Mouse (Mus musculus): ENCODE data around the gene Atp6v1g2. TPM values are rescaled to one million over a fixed set of nuclear protein-coding genes. Genes with fewer than 3 reads are reported as not detected.

Gene Atp6v1g2
- total RNA-seq, 2 experiments from 2014 or later, result 11.4 to 12.4 TPM

DNA sequence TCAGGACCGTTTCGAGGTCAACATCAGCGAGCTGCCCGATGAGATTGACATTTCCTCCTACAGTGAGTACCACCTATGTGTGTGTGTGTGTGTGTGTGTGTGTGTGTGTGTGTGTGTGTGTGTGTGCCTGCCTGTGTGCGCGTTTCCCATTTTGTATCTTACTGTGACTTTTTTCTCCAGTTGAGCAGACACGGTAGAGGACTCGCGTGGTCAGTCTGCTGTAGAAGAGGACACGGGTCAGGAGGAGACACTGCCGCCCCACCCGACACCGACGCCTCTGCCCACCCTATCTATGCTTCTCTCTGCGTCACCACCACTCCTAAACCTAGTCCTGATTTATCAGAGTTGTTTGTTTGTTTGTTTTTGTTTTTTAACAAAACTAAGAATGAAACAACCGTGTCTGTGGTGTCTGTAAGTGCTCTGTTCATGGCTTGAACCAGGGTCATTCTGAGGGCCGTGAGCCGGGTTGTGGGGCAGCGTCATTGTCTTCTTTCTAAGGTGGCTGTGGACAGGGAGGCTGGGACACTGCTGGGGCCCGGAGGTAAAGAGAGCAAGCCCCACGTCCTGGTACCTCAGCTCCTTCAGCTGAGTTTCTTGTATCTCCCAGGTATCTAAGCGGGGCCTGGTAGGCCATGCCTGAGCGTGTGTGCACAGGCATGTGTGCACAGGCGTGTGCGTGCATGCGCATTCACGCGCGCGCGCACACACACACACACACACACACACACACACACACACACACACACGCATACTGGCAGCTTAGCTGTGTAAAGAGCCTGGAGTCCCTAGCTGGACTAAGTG lies 20.0 kb downstream of the Atp6v1g2 start:
- no peak for DNase-seq (ENCODE audit: low spot score in 2 of 2)

DNA sequence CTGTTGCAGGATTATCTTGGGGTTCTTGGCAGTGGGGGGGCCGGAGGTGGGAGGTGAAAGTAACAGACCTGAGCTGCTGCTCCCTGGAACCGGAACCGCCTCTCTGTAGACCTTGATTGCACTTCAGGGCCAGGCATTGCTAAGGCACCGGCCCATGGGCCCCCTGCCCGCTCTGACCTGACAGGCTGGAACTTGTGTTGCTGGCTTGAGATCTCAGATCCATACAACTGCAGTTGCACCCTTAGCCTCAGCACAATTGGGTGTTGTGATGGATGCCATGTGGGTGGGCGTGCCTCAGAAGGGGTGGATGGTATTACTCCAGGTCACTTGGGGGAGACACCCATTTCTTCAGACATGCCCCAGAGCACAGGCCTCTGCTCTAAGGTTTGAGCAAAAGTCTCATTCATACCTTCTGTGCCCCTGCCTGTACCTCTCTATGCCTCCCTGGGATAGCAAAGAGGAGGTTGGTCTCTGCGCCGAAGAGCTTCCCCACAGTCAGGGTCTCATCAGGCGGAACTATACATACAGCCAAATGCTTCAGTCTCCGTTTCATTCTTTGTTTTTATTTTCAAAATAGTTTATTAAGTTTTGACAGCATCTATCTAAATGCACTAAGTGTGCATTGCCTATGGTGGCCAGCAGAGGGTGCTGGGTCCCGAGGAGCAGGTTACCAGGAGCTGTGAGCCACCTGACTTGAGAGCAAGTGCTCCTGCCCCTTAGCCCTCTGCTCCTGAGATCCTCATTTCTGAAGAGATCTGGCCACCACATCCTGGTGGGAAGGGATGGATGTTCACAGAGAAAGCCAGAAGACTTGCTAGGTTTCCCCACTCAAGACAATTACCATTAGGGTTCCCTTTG lies 21.0 kb downstream of the Atp6v1g2 start:
- DNase-seq (ENCODE audit: low spot score in 2 of 2), result no peak

DNA sequence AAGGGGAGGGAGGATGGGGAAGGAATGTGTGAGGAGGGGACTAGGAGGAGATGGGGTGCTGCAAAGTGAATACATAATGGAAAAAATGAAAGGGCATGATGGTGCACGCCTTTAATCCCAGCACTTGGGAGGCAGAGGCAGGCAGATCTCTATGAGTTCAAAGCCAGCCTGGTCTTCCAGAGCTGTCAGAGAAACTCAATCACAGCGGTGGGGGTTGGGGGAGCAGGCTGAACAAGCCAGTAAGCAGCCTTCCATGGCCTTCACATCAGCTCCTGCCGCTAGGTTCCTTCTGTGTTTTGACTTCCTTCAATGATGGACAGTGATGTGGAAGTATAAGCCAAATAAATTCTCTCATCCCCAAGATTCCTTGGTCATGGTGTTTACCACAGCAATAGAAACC lies 21.8 kb downstream of the Atp6v1g2 start:
- no peak for DNase-seq (ENCODE audit: low spot score in 2 of 2)

DNA sequence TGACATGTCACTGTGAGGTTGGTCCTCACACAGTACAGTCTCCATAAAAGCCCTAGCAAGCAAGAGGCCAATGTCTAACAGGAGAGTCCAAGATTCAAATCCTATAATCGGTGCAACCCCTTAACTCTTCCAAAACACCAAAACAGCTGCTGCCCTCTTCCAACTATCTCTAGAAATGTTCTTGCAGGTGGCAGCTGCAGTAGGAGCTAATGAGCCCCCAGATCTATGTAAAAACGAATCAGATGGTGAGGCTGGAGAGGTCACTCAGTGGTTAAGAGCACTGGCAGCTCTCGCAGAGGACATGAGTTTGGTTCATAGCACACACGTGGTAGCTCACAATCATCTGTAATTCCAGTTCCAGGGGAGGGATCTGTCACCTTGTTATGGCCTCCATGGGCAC lies 22.2 kb downstream of the Atp6v1g2 start:
- no peak for DNase-seq (ENCODE audit: low spot score in 2 of 2)

DNA sequence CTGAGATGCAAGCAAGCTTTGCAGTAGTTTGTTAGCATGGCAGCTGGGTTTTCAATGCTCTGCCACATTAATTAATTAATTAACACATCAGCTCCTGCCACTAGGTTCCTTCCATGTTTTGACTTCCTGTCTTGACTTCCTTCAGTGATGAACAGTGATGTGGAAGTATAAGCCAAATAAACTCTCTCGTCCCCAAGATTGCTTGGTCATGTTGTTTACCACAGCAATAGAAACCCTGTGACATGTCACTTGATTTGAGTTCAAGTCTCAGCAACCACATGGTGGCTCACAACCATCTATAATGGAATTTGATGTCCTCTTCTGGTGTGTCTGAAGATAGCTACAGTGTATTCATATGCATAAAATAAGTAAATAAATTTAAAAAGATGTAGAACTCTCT lies 23.9 kb downstream of the Atp6v1g2 start:
- no peak for DNase-seq (ENCODE audit: low spot score in 2 of 2)

DNA sequence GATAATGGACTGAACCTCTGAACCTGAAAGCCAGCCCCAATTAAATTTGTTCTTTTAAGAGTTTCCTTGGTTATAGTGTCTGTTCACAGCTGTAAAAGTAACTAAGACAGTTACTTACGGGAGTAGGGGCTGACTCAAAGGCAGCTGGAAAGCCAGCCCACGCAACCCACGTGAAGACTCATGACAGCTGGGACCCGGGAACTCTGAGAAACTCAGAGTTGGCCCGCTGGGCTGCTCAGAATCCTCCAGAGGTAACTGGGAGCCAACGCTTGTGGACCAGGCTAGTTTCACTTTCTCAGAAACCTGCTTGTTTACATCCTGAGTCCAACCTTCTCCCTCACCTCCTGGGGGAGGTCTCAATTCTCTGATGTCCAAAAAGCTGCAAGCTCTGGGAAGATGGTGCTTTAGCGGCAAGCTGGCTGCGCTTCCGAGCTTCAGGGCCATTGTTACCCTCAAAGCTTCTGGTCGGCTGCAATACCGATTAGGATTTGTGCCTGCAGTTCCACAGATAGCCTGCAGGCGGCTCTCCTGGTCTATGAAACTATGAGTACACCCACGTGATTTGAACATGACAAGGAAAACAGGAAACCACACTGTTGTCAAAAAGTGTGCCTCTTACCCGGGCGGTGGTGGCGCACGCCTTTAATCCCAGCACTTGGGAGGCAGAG lies 24.5 kb downstream of the Atp6v1g2 start:
- peak; percentile 79 to 91 for DNase-seq (ENCODE audit: low spot score in 2 of 2)

DNA sequence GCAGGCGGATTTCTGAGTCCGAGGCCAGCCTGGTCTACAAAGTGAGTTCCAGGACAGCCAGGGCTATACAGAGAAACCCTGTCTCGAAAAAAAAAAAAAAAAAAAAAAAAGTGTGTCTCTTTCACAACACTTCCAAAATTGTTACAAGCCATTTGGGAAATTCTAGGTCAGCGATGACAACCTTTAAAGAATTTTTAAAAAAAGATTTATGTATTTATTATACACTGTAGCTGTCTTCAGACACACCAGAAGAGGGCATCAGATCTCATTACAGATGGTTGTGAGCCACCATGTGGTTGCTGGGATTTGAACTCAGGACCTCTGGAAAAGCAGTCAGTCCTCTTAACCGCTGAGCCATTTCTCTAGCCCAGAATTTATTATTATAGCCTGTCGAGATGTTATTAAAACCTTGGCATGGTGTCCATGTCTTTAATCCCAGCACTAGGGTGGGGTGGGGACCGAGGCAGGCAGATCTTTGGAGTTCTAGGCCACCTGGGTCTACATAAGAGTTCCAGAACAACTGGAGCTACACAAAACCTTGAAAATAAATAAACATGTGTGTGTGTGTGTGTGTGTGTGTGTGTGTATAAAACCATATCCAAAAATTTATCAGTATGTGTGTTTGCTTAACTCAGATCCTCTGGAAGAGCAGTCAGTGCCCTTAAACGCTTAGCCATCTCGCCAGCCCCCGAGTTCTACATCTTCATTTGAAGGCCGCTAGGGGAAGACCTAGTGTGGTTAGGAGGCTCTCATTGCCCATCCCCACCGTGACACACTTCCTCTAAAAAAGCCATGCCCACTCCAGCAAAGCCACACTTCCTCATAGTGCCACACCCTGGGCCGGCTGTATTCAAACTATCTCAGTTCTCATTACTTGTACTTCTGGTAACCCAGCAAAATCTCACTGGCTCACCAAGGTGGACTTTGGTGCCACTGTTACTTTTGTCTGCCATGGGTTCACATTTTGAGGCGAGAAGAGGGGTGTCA lies 25.3 kb downstream of the Atp6v1g2 start:
- DNase-seq (ENCODE audit: low spot score in 2 of 2), result no peak

DNA sequence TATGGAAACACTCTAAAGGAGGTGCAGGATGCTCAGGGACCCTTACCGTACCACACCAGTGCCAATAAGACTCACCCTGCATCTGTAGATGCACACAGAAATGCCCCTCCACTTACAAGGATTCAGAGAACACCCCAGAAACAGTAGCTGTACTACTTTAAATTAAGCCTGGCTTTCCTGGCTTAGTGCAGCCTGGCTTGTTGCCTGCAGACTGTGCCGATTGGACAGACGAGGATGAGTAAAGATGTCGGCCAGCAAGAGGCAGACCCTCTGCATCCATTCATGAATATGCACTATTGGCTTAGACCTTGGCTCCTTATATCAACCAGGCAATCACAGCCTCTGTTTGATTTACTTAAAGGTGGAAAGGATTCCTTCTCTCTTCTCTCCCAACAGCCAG lies 26.2 kb downstream of the Atp6v1g2 start:
- DNase-seq (ENCODE audit: low spot score in 2 of 2), result no peak

DNA sequence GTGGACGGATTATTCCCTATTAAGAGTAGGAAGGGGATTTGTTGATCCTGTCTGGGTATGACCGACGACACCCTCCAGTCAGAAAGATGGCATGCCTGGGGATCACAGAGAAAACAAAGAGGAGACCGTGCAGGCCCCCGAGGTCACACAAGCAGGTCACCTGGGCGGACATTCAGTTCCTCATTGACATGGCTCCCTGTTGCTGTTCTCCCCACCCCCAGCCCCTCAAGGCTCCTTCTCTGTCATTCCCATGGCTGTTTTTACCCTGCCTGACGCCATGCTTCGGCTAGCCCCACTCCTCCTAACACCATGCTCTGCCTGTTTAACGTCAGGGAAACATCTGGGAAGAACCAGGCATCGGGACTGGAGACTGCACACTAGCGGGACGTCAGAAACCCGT lies 28.2 kb downstream of the Atp6v1g2 start:
- DNase-seq (ENCODE audit: low spot score in 2 of 2), result no peak

DNA sequence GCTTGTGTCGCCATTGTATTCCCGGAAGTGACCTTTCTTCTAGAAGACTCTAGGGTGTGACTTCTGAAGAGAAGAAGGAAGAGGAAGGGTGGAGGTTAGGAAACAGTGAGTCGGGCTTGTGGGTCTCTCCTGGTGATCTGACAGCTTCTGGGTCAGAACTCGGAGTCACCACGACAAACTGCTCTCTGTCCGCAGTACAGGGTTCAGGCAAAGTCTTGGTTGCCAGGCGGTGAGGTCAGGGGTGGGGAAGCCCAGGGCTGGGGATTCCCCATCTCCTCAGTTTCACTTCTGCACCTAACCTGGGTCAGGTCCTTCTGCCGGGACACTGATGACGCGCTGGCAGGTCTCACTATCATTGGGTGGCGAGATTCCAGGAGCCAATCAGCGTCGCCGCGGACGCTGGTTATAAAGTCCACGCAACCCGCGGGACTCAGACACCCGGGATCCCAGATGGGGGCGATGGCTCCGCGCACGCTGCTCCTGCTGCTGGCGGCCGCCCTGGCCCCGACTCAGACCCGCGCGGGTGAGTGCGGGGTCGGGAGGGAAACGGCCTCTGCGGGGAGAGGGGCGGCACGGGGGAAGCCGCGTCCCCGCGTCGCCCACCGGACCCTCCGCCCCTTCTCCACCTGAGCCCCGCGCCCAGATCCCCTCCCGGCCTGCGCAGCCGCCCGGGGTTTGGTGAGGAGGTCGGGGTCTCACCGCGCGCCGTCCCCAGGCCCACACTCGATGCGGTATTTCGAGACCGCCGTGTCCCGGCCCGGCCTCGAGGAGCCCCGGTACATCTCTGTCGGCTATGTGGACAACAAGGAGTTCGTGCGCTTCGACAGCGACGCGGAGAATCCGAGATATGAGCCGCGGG lies 29.4 kb downstream of the Atp6v1g2 start, which contains the start of gene H2-D1:
Gene H2-D1 (plus strand): TSS at position 67 of the 859 bp plus-strand sequence.
- DNase-seq (ENCODE audit: low spot score in 2 of 2), result peak; percentile 96

DNA sequence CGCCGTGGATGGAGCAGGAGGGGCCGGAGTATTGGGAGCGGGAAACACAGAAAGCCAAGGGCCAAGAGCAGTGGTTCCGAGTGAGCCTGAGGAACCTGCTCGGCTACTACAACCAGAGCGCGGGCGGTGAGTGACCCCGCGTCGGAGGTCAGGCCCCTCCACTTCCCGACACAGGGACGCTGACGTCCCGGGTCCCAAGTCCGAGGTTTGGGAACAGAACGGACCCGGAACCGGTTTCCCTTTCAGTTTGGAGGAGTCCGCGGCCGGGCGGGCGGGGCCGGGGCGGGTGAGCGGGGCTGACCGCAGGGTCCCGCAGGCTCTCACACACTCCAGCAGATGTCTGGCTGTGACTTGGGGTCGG lies 30.0 kb downstream of the Atp6v1g2 start:
- DNase-seq (ENCODE audit: low spot score in 2 of 2), result no peak

DNA sequence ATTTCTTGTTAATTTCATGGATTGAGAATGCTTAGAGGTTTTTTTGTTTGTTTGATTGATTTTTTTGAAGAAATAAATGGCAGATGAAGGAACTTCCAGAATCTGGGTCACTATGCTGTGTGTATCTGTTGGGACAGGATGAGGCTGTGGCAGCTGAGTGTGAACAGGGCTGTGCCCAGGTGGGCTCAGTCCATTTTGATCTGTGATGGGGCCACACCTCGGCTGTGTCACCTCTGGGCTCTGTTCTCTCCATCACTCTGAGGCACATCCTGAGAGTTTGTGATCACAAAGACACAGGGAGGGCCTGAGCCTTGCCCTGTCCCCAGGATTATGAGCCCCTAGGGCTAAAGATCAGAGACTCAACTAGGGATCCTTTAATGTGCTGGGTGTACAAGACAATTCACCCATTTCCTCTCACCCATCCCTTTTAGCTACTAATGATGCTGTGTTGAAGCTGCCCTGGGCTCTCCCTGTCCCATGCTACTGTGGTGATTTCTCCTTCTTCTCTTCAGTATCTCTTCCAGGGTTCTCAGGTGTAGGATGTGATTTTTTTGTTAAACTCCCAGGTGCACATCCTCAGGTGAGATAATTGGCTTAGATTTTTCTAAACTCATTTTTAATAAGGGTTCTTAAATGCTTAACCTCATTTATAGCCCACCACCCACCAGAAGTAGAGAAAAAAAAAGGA lies 34.1 kb downstream of the Atp6v1g2 start:
- no peak for DNase-seq (ENCODE audit: low spot score in 2 of 2)

DNA sequence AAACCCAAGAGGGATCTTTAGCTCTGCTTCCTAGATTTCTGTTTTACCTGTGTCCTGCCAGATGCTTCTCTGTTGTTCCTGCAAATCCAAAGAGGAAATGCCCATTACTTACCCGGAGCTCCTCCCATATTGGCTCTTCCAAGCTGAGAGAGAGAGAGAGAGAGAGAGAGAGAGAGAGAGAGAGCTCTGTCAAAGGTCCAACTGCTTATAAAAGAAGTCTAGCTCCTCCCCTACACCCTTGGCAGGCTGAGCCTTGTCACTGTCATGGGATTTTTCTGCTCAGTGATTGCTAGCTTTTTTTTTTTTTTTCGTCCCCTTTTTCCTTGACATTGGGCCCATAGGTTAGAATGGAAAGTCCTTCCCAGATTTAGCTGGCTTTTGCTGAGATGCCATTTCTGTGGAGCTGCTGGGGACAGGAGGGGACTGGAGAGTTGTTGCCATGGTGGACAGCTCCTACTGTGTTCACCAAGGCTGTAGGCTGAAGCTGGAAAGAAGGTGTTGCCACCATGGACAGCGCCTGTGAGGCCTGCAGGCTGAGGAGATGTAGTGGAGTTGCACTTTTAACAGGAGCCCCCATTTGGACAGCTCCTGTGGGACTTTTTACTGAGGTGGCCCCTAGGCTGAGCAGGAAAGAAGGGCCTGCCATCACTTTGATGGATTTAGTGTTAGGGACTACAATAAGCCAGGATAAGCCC lies 36.3 kb downstream of the Atp6v1g2 start:
- no peak for DNase-seq (ENCODE audit: low spot score in 2 of 2)

DNA sequence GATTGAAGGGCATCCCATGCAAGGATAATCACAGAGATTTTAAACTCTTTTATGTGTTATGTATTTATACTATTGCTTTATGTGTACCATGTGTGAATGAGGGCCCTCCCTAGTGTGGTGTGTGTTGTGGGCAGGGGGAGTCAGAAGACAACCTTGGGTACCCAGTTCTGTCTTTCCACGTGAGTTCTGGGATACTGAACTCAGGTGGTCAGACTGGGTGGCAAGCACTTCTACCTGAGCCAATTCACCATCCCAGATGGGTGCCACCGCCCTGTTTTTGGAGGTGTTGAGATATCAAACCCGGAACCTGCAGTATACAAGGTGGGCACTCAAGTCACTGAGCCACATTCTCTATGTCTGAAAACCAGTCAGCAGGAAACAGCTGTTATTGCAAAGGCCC lies 38.8 kb downstream of the Atp6v1g2 start:
- no peak for DNase-seq (ENCODE audit: low spot score in 2 of 2)

DNA sequence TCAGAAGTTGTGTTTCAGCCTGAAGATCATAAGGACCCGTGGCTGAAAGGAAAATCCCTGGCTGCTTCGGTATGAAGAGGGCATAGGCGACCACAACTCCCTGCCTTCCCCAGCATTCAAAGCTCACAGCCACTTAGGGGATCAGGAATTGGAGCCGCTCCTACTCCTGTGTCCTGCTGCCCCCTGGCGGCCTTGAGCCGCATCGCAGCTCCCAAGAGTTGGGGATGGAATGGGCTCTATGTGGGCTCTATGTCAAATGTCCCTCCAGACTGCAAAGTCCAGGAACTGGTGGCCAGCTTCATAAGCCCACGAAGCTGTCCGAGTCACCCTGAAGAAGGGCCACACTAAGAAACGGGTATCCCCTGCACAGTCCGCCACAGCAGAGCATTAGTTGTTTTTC lies 41.3 kb downstream of the Atp6v1g2 start:
- DNase-seq (ENCODE audit: low spot score in 2 of 2), result peak; percentile 78 to 82

DNA sequence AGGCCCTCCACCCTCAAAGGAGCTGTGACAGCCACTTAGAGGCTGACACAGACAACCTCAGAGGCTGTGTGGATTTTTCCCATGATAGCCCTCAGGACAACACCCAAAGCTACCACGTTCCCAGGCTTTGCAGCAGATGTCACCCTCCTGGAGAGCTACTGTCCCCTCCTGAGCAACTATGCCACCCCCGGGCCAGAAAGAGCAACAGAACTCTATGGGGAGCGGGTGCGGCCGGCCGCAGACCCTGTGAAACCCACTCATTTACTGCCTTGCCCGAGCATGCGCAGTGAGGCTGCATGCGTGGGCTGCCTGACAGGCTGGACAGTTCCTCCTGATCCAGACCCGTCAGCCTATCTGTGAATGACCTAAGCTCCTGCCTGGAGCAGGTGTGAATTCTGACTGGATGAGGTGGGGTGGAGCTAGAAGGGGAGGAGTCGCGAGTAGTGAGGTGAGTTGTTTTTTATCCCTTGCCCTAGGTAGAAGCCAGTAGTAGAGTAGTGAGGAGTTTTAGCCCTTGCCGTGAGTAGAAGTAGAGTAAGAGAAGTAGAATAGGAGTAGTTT lies 42.9 kb downstream of the Atp6v1g2 start:
- no peak for DNase-seq (ENCODE audit: low spot score in 2 of 2)

DNA sequence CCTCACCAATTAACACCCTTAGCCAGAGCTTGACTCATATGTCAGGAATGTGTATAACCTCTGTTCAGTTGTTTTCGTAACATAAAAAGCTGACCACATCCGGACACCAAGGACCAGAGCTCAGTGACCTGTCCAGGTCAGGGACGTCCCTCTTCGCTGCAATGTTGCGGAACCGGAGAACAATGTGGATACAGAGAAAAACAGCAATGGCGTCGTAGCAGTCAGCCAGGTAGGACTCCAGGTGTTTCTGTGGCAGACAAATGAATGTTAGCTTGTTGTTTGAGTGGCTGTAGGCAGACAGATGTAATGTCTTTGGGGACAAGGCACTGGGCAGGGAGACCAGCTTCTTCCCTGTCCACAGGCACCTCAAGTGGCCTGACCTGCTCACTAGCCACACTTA lies 44.6 kb downstream of the Atp6v1g2 start:
- no peak for DNase-seq (ENCODE audit: low spot score in 2 of 2)

Measured in adrenal gland, postnatal 4 days (tissue).